In genomic region chr14:84448381-84448771, GRCm38 (mm10) we compare ENCODE assay signal across 8 mouse cellular contexts. TPM values are rescaled to one million over a fixed set of nuclear protein-coding genes. Genes with fewer than 3 reads are reported as not detected.
DNase-seq lines count a peak whose midpoint lies in the region; ATAC-seq and TF ChIP-seq lines count a peak whose summit lies in the region.

No protein-coding gene starts in this region.

- no peaks in the 10 kb centered on the region for H3K36me3 ChIP-seq in liver, adult 2 months (ENCODE audit: control insufficient read depth, insufficient read depth, low read length)
- H3K36me3 ChIP-seq in heart, embryonic 15.5 days, result no peaks in the 10 kb centered on the region

- no peaks in the 10 kb centered on the region for H3K79me2 ChIP-seq in liver, adult 2 months (ENCODE audit: control insufficient read depth, insufficient read depth, low read length)

- H3K9me3 ChIP-seq in heart, embryonic 15.5 days (replicated peaks), result no peaks in the 10 kb centered on the region

- H3K27ac ChIP-seq in liver, adult 2 months (replicated peaks; ENCODE audit: insufficient read depth, low read depth, low read length), result no peak overlapping the region
- H3K27ac ChIP-seq in heart, embryonic 15.5 days, result no peak overlapping the region
- H3K27ac ChIP-seq in olfactory bulb, adult 2 months (ENCODE audit: insufficient read depth, low read depth, low read length), result peak overlapping the region; percentile 10; the same call in 1 of the 2 replicates

- ATAC-seq in heart, embryonic 15.5 days (replicated peaks; ENCODE audit: insufficient number of reproducible peaks, insufficient read depth, low FRiP score, low read depth), result no peak

- H3K27me3 ChIP-seq in liver, adult 2 months (ENCODE audit: control insufficient read depth, insufficient read depth, low read length), result peaks cover 26% of the 10 kb centered on the region; the same call in 1 of the 2 replicates
- H3K27me3 ChIP-seq in heart, embryonic 15.5 days, result peaks cover 34% of the 10 kb centered on the region

- peak overlapping the region; percentile 94 for H3K4me2 ChIP-seq in heart, embryonic 15.5 days

- H3K4me1 ChIP-seq in liver, adult 2 months (ENCODE audit: control insufficient read depth, insufficient read depth, low read length), result no peaks in the 10 kb centered on the region
- H3K4me1 ChIP-seq in heart, embryonic 15.5 days (replicated peaks), result peaks cover 49% of the 10 kb centered on the region
- H3K4me1 ChIP-seq in olfactory bulb, adult 2 months (ENCODE audit: control insufficient read depth, insufficient read depth, low read length), result peaks cover 11% of the 10 kb centered on the region; the same call in 1 of the 2 replicates

- H3K9ac ChIP-seq in liver, adult 2 months (ENCODE audit: low read depth, low read length), result 0 out of 2 replicates have a peak overlapping the region, but pooled peaks have one; percentile 2
- H3K9ac ChIP-seq in heart, embryonic 15.5 days, result 0 out of 2 replicates have a peak overlapping the region, but pooled peaks have one; percentile 25

- no peak for TF ChIP-seq POLR2A in liver, adult 2 months (IDR thresholded peaks at IDR 0.05; ENCODE audit: extremely low read depth, insufficient read depth, low read length)
- TF ChIP-seq POLR2A in olfactory bulb, adult 2 months (IDR thresholded peaks at IDR 0.05; ENCODE audit: insufficient read depth, low read depth, low read length), result no peak

- 6% methylated on average over 15 of the region's 15 CpGs for WGBS in liver, adult 2 months
- 5% methylated on average over 15 of the region's 15 CpGs for whole genome bisulfite sequencing in heart, embryonic 15.5 days
- 5% methylated on average over 15 of the region's 15 CpGs for WGBS in olfactory bulb, adult 2 months

- TF ChIP-seq CTCF in liver, adult 2 months (IDR thresholded peaks at IDR 0.05; ENCODE audit: low read depth, low read length), result no peak
- no peak for TF ChIP-seq CTCF in olfactory bulb, adult 2 months (IDR thresholded peaks at IDR 0.05; ENCODE audit: insufficient read depth, low read depth, low read length)

- H3K4me3 ChIP-seq in liver, adult 2 months (ENCODE audit: insufficient read depth, low read depth, low read length), result peak overlapping the region; percentile 57
- peak overlapping the region; percentile 69 for H3K4me3 ChIP-seq in heart, embryonic 15.5 days
- H3K4me3 ChIP-seq in olfactory bulb, adult 2 months (ENCODE audit: insufficient read depth, low read depth, low read length), result peak overlapping the region; percentile 88

- no peak for DNase-seq in liver, adult 2 months (ENCODE audit: extremely low read depth, low read depth, low spot score)
- no peak for DNase-seq in liver
- peak; percentile 2 to 35 for DNase-seq in kidney, postnatal 25 days
- DNase-seq in gastrocnemius, postnatal 25 days, result no peak
- DNase-seq in spleen, adult 18-20 months, result no peak
- no peak for DNase-seq in adrenal gland, postnatal 4 days (ENCODE audit: low spot score in 2 of 2)

RNA-seq across cellular contexts. Expression of gene Pcdh17, which starts 5.0 kb away (rescaled TPM):
- 1.1 and 2.4 TPM in 2 replicates for total RNA-seq in liver, adult 2 months (2014; rRNA removed)
- 0.07 and 0.26 TPM in 2 replicates for polyA plus RNA-seq in liver, adult 2 months (2012; rRNA removed)
- polyA plus RNA-seq in heart, embryonic 15.5 days (2015; fragmentation: Nextera tagmentation; extraction: Ambion mirVana), result 2.8 and 3.2 TPM in 2 replicates
- 35.2 and 39.8 TPM in 2 replicates for polyA plus RNA-seq in olfactory bulb, adult 2 months (2012; ENCODE audit: insufficient read depth, insufficient read length, low replicate concordance, missing spikeins)
- under 1 TPM; 0.69 to 0.83 TPM for total RNA-seq in gastrocnemius, postnatal 25 days (2021)
- total RNA-seq in adrenal gland, postnatal 4 days (2021), result 10 to 100 TPM; 13.7 to 15.3 TPM

Comparison
In these comparisons a context has a peak if more than half of its experiments do, and no peak if none do; other contexts are left out.
1. DNase-seq: peak in kidney, postnatal 25 days (2 of 2); none in liver, adult 2 months (single experiment), liver (single experiment), gastrocnemius, postnatal 25 days (single experiment), spleen, adult 18-20 months (0 of 2) and adrenal gland, postnatal 4 days (0 of 2).
2. Peak in every context shown above with its lines, with median percentiles within 50 percentile points of each other: H3K4me3 ChIP-seq.